Mouse (Mus musculus) retina, postnatal 1 day (tissue): Measurements from ENCODE around the gene Susd1.

ENCODE experiments used
- DNase-seq: peaks from one replicate; pipeline ENCODE4 v3.0.0-alpha.2; 2012

Gene Susd1

DNA sequence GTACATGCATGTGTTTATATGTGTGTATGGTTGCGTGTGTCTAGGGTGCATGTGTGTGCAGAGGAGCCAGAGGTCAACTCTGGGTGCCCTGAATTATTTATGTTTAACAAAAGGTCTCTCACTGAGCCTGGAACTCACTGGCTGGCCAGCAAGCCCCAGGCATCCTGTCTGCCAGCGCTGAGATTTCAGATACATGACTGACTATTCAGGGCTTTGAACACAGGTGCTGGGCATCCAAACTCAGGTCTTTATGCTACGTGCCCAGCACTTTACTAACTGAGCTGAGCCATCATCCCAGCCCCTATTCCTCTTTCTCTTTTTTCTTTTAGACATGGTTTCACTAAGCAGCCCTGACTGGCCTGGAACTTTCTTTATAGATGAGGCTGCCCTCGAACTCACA, 59.8 kb downstream of the Susd1 start:
- DNase-seq = no peak

DNA sequence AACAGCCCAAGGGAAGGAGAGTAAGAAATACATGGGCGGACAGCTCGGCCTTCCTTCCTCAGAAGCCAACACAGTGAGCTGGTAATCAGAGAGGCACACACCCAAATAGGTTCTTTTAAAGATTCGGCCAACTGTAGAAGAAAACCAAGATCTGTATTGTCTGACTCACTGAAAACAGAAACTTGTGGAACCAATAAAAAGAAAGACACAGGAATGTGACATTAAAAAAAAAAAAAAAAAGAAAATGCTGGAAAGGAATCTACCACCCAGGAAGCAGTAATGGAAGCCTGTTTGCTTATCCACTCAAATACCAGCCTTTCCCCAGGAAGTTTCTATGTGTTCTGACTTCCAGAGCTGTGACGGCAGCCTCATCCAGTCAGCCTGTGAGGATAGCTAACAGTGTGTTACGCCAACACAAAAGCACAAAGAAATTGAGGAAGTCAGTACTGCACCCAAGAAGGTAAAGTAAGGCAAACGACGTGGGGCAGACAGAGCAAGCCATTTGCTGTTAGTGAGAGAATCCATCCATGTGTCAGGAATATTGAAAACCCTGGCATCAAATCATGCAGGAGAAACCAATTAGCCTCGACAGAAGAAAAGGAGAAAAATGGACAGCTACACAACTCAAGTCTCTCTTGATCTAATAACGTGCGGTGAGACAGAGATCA, 64.0 kb downstream of the Susd1 start:
- DNase-seq = no peak

DNA sequence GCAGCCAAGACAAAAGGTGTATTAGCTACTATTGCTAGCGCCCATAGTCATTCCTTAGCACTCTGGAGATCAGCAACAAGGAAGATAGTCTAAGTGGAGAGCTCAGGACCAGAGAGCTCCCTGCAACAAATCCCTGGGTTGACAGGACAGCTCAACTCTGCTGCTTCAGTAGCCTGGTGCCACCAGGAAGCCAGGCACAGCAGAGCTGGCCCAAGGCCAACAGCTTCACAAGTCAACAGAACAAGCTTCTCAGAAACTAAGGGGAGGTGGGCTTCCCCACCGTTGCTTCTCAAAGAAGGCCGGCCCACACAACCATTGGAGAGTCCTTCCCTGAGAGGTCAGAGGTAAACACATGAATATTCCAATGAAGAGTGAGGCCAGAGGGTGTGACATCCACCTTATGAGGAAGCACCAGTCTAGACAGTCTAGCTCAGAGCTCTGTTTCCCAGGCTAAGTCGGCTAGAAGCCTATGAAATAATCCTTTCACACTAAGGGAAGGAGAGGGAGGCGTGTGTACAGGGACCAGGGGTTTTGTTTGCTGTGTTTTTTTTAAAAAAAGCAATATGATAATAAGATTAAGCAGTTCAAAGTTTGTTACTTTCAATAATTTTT, 65.8 kb downstream of the Susd1 start:
- DNase-seq = no peak

DNA sequence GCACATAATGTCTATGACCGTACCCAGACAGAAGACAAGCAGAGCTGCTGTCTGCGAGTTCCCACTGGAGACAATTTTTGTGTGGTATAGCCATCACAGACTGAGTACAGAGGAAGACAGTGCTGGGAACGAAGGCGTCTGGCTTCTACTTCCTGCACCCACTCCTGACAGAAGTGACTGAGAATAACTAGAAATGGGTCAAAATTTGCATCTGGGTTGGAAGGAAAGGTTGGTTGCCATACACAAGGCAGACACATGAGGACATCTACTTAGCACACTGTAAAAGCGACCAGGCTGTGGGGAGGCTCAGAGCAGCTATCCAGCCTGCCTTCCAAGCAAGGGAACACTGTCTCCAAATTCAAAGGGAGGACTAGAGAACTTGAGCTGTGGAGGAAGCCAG, 66.5 kb downstream of the Susd1 start:
- no peak for DNase-seq

DNA sequence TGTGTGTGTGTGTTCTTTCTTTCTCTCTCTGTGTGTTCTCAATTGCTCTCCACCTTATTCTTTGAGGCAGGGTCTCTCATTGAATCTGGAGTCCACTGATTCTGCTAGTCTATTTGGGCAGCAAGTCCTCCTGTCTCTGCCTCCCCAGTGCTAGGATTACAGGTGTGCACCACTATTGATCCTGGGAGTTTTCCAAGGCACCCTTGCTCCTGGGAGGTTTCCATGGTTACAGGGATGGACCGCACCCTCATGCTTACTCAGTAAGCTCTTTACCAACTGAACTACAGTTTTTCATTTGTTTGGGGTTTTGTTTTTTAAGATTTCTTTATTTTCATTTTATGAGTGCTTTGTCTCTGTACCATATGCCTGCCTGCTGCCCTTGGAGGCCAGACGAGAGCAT, 68.5 kb downstream of the Susd1 start:
- DNase-seq = no peak

DNA sequence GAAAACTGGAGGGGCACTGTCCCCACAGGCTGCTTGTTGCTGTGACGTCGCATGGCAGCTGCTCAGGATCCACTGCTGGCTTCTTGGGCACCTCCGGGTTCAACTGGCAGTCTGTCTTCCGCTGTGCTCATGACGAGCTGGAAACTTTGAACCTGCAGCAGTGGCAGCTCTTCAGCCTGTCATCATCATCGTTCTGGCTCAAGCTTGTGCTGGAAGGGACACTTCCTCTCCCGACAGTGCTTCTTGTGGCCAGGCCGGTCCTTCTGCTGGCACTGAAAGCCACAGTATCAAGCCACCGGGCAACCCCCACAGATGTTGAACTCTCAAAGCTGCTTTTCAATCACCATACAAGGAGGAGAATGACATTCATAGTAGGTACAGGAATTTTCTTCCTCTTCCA, 70.3 kb downstream of the Susd1 start:
- no peak for DNase-seq

DNA sequence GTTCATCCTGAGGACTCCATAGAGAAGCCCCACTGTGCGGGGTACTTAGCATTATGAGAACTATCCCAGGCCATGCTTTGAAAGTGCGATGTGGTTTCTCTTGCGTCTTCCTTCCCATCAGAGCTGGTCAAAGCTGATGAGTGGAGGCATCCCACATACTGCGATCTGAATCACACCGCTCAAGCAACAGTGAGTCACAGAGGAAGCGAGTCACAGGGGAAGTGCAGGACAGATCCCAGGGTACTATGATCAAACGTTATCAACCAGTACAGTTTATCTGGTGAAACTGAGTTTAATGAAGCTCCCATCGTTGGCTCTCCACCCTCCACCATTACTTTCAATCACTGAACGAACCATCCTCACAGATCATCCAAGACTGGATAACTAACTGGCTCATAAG, 72.2 kb downstream of the Susd1 start:
- DNase-seq = no peak

DNA sequence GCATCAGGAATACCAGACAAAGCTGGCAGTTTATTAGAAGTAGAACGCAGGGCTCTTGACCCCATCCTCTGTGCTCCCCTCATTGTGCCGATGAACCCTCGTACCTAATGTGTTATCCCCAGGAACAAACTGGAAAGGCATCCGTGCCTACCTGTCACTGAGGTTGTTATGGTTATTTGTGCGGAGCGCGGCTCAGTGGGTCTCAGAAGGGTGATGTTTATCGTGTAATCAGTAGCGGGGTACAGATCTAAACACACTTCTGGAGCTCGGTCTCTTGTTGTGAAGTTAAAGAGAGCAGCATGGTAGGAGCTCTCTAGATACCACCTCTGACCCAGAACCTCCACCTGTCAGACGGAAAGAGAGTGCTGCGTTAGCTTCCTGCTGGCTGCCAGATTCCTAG, 72.9 kb downstream of the Susd1 start:
- no peak for DNase-seq

DNA sequence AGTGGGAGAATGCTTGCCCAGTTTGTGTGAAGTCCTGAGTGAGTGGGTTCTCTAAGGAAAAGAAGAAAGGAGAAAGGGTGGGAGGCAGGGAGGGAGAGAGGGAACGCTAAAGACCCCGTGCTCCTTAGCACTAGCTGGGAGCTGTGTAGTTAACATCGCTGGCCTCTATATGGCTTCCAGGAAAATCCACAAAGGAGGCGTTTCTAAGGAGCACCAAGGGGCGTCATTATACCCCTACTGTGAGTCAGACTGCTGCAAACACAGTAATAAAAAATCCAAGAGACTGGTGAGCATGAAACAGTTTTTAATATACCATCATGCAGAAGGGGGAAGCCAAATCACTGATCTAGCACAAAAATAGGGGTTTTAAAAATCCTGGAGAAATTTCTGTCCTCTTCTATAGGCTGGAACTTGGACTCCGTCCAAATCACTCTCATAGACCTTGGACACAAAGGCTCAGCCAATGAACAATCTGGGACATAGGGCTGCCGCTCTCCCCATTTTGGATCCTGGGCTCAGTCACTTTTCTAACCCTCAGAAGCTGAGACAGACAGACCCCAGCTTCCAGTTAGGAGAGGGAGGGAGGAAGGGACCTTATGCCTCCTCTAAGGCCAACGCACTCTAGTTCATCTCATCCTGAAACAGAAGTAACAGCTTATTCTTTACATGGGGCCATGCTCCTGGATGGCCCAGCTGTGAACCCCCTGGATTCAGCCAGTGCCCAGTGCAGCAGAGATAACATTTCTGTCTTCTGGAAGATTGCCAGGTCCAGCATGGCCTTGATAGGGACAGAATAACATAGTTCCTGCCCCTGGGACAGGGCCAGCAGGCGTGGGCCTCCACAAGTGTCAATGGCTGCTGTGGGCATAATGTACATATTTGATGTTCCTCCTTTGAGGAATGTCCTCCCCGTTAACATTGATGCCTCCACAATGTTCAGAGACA, 73.9 kb downstream of the Susd1 start:
- peak; percentile 30 for DNase-seq

DNA sequence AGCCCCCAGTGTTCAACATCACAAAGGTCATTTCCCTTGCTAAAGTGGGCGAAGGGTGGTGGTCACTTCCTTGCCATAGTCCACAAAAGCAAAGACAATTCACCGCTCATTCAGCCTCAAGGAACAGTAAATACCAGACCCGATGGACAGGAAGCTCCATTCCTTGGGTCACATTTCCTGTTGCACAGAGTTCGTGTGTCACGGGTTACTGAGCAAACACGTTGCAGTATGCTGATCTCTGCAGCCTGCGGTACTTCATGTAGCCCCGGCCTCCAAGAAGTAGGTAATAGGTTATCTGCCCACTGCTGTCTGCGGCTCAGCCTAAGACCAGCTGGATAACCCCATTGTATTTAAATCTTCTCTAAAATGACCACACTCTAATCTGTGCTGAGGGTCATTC, 75.4 kb downstream of the Susd1 start:
- peak; percentile 31 for DNase-seq

DNA sequence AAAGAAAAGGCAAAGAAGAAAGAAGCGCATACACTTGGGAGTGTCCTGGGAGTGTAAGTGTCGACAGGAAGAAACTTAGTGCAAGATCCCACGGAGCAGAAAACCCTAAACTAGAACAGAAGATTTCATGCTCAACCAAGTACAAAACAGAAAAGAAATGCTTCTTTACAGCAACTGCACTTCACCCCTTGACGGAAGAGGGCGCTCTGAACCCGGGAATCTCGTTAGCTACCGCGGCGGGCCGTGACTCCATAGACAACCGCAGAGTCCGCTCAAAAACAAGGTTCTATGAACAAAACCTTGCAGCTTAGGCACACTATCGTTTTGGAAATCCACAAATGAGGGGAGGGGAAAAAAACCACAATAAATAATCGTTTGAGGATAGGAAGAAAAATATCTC, 77.7 kb downstream of the Susd1 start:
- peak; percentile 80 for DNase-seq

DNA sequence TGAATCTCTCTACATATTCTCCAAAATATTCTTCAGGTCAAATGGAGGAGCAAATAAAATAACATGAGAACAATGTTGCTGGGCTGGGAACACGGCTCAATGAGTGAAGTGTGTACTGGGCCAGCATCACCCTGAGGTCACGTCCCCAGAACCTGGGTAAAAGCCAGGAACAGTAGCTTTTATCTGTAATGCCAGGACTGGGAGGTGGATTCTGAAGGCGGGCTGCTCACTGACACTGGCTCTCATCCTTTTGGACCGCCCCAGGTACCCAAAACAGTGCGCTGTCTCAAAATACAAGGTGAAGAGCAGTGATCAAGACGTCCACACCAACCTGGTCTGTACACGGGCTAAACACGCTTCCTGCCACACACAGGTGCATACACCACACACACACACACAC, 78.5 kb downstream of the Susd1 start:
- DNase-seq = no peak

DNA sequence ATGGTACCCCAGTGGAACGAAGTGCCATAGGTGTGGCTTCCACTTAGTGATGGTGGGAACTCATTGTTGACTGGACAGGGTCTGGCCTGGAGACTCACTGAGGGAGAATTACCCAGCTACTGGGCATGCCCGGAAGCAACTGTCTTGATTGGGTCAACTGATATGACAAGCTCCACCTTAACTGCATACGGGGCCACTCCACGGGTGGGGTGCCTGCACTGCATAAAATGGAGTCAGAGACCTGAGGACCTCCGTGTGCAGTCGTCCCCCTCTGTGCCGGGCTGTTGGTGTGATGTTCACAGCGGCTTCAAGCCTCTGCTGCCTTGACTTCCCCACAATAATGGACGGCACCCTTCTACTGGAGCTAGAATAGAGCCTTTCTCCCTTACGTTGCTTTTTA, 79.5 kb downstream of the Susd1 start:
- DNase-seq = no peak

DNA sequence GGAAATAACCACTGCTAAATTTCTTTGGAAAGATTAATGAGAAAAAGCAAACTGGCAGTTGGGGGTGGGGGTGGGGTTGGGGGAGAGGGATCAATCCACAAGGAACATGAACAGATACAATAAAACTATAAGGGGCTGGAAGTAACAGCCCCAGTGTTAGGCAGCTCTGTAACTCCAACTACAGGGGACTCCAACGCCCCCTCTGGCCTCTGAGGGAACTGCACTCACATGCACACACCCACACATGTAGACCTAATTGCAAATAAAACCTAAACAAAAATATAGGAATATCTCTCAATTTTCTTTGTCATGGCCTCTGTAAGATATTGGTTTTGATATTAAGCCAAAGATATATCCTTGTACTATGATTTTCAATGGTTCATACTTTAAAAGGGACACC, 83.0 kb downstream of the Susd1 start:
- DNase-seq = no peak

DNA sequence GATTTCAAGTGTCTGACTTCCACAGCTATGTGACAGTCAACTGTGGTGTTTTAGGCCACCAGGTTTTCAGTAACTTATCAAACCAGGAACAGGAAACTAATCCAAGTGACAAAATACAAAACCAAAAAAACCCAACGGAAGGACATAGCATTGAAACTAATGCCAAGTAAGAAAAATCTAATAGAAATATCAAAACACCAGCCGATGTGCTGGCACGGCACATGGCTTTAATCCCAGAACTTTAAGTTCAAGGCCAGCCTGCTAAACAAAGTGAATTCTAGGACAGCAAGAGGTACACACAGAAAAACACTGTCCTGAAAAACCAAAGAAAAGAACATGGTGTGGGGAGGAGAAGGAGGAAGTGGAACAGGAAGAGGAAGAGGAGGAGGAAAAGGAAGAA, 83.8 kb downstream of the Susd1 start:
- DNase-seq = no peak

DNA sequence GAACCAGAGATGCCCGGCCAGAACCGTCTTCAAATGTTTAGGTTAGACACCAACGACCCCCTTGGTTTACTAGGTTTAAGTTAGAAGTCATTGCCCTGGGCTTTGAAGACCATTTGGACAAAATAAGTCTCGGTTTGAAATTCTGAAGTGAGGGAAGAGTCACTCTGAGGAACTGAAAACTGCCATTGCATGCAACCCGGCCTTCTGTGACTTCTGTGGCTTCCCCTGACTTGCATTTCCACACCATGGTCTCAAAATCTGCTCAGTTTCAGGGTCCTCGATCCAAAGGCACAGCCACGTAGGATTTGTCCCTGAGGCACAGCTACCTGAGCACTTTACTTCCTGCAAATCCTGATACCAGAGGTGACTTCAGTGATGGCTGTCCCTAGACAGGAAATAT, 86.5 kb downstream of the Susd1 start:
- DNase-seq = no peak

DNA sequence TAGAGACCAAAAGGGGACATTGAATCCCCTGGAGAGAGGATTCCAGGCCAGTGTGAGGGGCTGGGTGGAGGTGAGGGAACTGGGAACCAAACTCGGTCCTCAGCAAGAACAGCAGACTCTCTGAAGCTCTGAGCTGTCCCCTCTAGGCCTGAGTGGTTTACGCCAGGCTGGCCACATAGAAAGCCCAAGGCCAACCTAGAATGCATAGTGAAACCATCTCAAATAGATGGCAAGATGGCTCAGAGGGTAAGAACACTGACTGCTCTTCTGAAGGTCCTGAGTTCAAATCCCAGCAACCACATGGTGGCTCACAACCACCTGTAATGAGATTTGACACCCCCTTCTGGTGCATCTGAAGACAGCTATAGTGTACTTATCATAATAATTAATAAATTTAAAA, 88.1 kb downstream of the Susd1 start:
- DNase-seq = no peak

DNA sequence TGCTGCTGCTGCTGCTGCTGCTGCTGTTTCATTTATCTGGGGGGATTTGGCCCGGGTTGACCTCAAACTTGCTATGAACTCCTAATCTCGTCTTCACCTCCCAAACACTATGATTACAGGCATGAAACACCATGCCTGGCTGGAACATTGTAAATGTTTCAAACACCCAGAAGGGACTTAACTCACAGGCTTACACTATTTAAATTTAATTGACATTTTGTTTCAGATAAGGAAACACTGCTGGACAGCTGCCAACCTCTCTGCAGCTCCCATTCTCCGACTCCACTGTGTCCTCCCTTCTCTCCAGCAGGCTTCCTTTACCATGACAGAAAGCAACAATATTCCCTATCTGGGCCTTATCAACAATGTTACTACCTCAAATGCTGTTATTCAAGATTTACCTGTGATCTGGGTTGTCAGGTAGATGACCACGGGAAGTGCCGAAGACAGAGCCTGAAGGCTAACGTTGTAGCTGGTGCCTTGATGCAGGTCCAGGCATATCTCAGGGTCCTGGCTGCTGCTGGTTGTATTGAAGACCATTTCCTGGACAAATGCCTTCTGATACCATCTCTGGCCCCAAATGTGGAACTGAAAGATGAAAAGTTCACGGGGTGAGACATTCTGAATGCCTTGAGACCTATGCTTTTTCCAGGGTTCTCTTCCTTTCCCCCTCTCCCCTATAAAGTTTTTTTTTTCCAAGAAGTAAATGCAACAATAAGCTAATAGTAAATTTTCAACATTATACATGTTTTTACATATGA, 88.8 kb downstream of the Susd1 start:
- DNase-seq = no peak

DNA sequence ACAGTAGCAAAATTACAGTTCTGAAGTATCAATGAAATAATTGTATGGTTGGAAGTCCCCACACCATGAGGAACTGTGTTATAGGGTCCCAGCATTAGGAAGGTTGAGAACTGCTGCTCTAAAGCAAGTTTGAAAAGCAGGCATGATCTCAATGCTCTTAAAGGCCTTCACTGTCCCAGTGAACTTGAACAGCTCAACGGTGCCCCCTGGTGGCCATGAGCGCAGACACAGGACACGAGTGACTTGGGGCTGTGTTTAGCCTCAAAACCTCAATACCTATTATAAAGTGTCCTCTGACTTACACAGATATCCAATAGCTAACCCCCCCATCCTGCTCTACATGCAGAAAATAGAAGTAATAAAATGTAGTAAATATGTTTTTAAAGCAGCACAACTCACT, 97.7 kb downstream of the Susd1 start:
- peak; percentile 83 for DNase-seq

DNA sequence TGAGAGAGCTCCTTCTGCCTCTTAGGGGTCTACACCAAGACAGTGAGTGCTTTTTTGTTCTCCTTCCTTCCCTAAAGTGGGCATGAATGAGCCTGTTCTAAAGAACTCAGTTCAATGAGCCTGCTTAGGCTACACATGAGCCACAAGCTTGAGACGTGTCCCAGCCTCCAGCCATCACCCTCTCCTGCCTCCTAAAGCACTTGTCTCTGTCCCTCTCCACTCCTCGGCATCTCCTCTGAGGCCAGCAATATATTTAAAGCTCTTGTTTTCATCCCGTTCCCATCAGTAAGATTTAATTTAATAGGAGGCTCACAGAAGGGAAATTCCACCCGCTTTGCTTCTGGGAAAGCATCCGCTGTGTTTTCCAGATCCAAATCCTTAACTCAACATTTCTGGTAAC, 98.4 kb downstream of the Susd1 start:
- DNase-seq = no peak

DNA sequence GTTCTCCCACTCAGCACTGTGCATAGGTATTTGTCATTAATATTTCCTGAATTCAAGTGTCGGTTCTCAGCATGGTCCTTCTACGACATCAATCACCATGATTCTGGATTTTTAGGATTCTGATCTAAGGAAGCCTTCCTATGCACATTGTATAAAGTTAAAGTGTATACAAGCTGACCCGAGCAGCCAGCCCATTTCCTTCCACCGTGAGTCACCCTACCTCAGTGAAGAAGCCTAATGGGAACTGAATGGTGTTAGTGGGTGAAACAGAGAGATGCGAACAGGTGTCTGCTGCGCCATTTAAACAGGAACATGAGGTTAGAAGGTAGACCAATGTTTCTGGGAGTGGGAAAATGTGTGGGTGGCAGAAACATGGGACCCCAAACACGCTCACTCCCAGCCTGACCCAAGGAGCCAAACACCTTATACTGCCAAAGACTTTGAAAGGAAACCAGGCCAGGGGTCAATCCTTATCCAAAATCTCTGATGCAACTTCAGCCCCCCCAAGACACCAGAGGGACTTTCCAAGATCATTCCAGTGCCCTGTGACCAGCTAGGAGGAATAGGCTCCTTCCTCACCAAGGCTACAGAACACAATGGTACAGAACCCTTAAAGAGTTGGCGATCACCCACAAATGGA, 99.4 kb downstream of the Susd1 start:
- DNase-seq = no peak

DNA sequence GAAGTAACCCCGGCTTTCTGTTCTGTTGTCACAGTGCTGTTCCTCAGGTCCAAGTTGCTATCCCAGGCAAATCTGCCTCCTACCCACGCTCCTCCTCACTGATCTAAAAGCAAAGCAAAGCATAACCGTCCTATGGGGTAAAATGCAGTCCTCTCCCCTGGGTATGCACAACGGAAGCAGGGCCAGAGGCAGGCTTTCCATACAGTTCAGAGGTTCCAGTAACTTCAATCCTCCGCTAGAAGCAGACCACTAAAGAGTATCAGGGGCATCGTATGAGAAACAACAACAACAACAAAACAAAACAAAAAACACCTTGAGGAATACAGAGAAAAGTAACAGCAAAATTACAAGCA, 100.9 kb downstream of the Susd1 start:
- no peak for DNase-seq
